Mouse (Mus musculus) heart, adult 2 months (tissue): ENCODE data around the gene Tulp2. TPM values are rescaled to one million over a fixed set of nuclear protein-coding genes. Genes with fewer than 3 reads are reported as not detected.
A peak's percentile ranks its signal among the peaks of the same experiment; 100 is the strongest.

Experiments used
- DNase-seq, 2 experiments: peaks; one replicate each; pipeline ENCODE4 v3.0.0; 2021
- H3K27ac ChIP-seq: fragments of 200-600 bp; 2 replicates; pipeline ENCODE4 v1.8.1; 2022
- H3K27me3 ChIP-seq: fragments of 200-500 bp; 2 replicates; pipeline ENCODE4 v1.6.1; 2012; ENCODE audit warnings: mild to moderate bottlenecking, low read length, inconsistent platforms, mixed read lengths; ENCODE audit not compliant: control insufficient read depth, insufficient read depth
- H3K36me3 ChIP-seq: fragments of 200-500 bp; 2 replicates; pipeline ENCODE4 v1.6.1; 2012; ENCODE audit warnings: low read length, inconsistent platforms; ENCODE audit not compliant: control insufficient read depth, insufficient read depth
- H3K4me1 ChIP-seq: fragments of 200-500 bp; 2 replicates; pipeline ENCODE4 v1.6.1; 2011; ENCODE audit warnings: low read length; ENCODE audit not compliant: control insufficient read depth, insufficient read depth
- H3K4me3 ChIP-seq: fragments of 200-600 bp; 2 replicates; pipeline ENCODE4 v1.8.1; 2022
- H3K79me2 ChIP-seq: fragments of 200-500 bp; replicated peaks from 2 replicates; pipeline ENCODE4 v1.6.1; 2012; ENCODE audit warnings: mild to moderate bottlenecking, inconsistent platforms, low read length, moderate library complexity, mixed read lengths; ENCODE audit not compliant: control insufficient read depth, insufficient read depth
- H3K9ac ChIP-seq: fragments of 200-500 bp; 2 replicates; pipeline ENCODE4 v1.6.1; 2012; ENCODE audit warnings: low read depth, mild to moderate bottlenecking, control low read depth, inconsistent platforms, low read length, mixed read lengths
- CTCF ChIP-seq: fragments of 200-600 bp; IDR thresholded peaks from 2 replicates; pipeline ENCODE4 v1.8.1; 2022; ENCODE audit warnings: antibody characterized with exemption, mild to moderate bottlenecking, moderate library complexity
- EP300 ChIP-seq: fragments of 200-500 bp; IDR thresholded peaks from 2 replicates; pipeline ENCODE4 v1.6.1; 2011; ENCODE audit warnings: low read depth, low read length, control low read depth; ENCODE audit not compliant: insufficient read depth
- POLR2A ChIP-seq: fragments of 200-500 bp; IDR thresholded peaks from 2 replicates; pipeline ENCODE4 v1.6.1; 2011; ENCODE audit warnings: mild to moderate bottlenecking, low read depth, low read length, control low read depth; ENCODE audit not compliant: insufficient read depth
- WGBS: fragments of 180-500 bp; shearing (Covaris S2); methylation state at CpG from one replicate; pipeline ENCODE4 v1.1.7; 2018; 5-methylcytosine and 5-hydroxymethylcytosine counted together
- intact Hi-C: fragments of 180-260 bp; cut with DNase I; formaldehyde crosslinking; loops from one replicate; pipeline ENCODE4 v1.15.1; 2025
- polyA plus RNA-seq: library from polyadenylated mRNA; depleted of rRNA; stranded (reverse); fragments of >200 nt; gene quantifications from 2 replicates; pipeline ENCODE4 v1.2.3, GENCODE M21; 2012
- total RNA-seq, 2 experiments: library from RNA; stranded (reverse); gene quantifications; 2 replicates each; pipeline ENCODE4 v1.2.3; 2021

Gene Tulp2
- total and polyA plus RNA-seq, 3 experiments = 0.27 TPM; not detected in 2

GRCm38 (mm10) chr7:45529461-45529860 lies 47.8 kb downstream of the Tulp2 start:
- intact Hi-C loops = loop anchor here (5.0 kb wide), 1 partner anchor 173 kb away; no protein-coding TSS in a partner anchor
- no peak overlapping the region for H3K27ac ChIP-seq
- peak; percentile 40 to 57 for DNase-seq

GRCm38 (mm10) chr7:45530643-45531042 lies 49.0 kb downstream of the Tulp2 start:
- Histone ChIP-seq H3K4me1 (no peaks in the 10 kb centered on the region), H3K9ac (no peak overlapping the region), H3K4me3 (no peak overlapping the region), H3K27me3 (no peaks in the 10 kb centered on the region), H3K27ac (no peak overlapping the region), H3K79me2 (no peaks in the 10 kb centered on the region), H3K36me3 (no peaks in the 10 kb centered on the region)
- intact Hi-C loops = no loop called here
- 41% methylated on average over 2 of the region's 2 CpGs for WGBS
- TF ChIP-seq POLR2A (no peak), EP300 (no peak), CTCF (no peak)
- DNase-seq = peak in 1 of 2 experiments; percentile 42

More at GRCm38 (mm10) chr7:45529461-45529860, 47.8 kb downstream of the Tulp2 start:
- no peaks in the 10 kb centered on the region for H3K36me3 ChIP-seq
- TF ChIP-seq POLR2A (no peak), CTCF (no peak)
- 16% methylated on average over 6 of the region's 6 CpGs for WGBS
- peaks cover under 1% of the 10 kb centered on the region; the same call in 1 of the 2 replicates for H3K4me1 ChIP-seq
- no peak overlapping the region for H3K4me3 ChIP-seq
- H3K79me2 ChIP-seq = no peaks in the 10 kb centered on the region
- H3K9ac ChIP-seq = no peak overlapping the region
- H3K27me3 ChIP-seq = no peaks in the 10 kb centered on the region

GRCm38 (mm10) chr7:45535676-45536075 lies 54.0 kb downstream of the Tulp2 start:
- WGBS = 83% methylated on average over 1 of the region's 1 CpGs
- H3K27ac ChIP-seq = no peak overlapping the region

GRCm38 (mm10) chr7:45537602-45538001 lies 55.9 kb downstream of the Tulp2 start:
- no peaks in the 10 kb centered on the region for H3K4me1 ChIP-seq
- no peaks in the 10 kb centered on the region for H3K79me2 ChIP-seq
- peak overlapping the region; percentile 58 for H3K4me3 ChIP-seq
- H3K27ac ChIP-seq = no peak overlapping the region
- DNase-seq = no peak
- no peak overlapping the region for H3K9ac ChIP-seq
- intact Hi-C loops = no loop called here
- 87% methylated on average over 10 of the region's 10 CpGs for WGBS
- no peak for TF ChIP-seq CTCF
- no peak for TF ChIP-seq EP300
- TF ChIP-seq POLR2A = no peak
- no peaks in the 10 kb centered on the region for H3K36me3 ChIP-seq
- no peaks in the 10 kb centered on the region for H3K27me3 ChIP-seq

More at GRCm38 (mm10) chr7:45535676-45536075, 54.0 kb downstream of the Tulp2 start:
- Histone ChIP-seq H3K4me1 (no peaks in the 10 kb centered on the region), H3K79me2 (no peaks in the 10 kb centered on the region), H3K27me3 (no peaks in the 10 kb centered on the region), H3K4me3 (no peak overlapping the region), H3K9ac (no peak overlapping the region), H3K36me3 (no peaks in the 10 kb centered on the region)
- DNase-seq = no peak
- intact Hi-C loops = no loop called here
- no peak for TF ChIP-seq CTCF
- no peak for TF ChIP-seq EP300
- no peak for TF ChIP-seq POLR2A

- no peaks in the 10 kb centered on the region for H3K79me2 ChIP-seq
- peak overlapping the region; percentile 37 for H3K9ac ChIP-seq
- 5% methylated on average over 28 of the region's 29 CpGs for WGBS
- peak; percentile 56 to 58 for DNase-seq
- no peak for TF ChIP-seq EP300
- peak; percentile 54 for TF ChIP-seq CTCF
- TF ChIP-seq POLR2A = no peak
- H3K27me3 ChIP-seq = no peaks in the 10 kb centered on the region
- H3K27ac ChIP-seq = no peak overlapping the region
- intact Hi-C loops = no loop called here
- H3K36me3 ChIP-seq = no peaks in the 10 kb centered on the region
- H3K4me1 ChIP-seq = no peaks in the 10 kb centered on the region
- H3K4me3 ChIP-seq = peak overlapping the region; percentile 58
Measured at GRCm38 (mm10) chr7:45538163-45539041, 56.7 kb downstream of the Tulp2 start.

GRCm38 (mm10) chr7:45539095-45539494 lies 57.4 kb downstream of the Tulp2 start:
- DNase-seq = no peak
- intact Hi-C loops = no loop called here
- H3K27me3 ChIP-seq = no peaks in the 10 kb centered on the region
- 79% methylated on average over 3 of the region's 3 CpGs for WGBS
- H3K9ac ChIP-seq = no peak overlapping the region
- no peaks in the 10 kb centered on the region for H3K79me2 ChIP-seq
- H3K4me3 ChIP-seq = no peak overlapping the region
- TF ChIP-seq POLR2A (no peak), EP300 (no peak), CTCF (no peak; the same call in 1 of the 2 replicates)
- no peak overlapping the region for H3K27ac ChIP-seq
- H3K4me1 ChIP-seq = no peaks in the 10 kb centered on the region
- H3K36me3 ChIP-seq = no peaks in the 10 kb centered on the region
